Mouse (Mus musculus): ENCODE measurements around the gene Atp2b4. TPM values are rescaled to one million over a fixed set of nuclear protein-coding genes. Genes with fewer than 3 reads are reported as not detected.

Gene Atp2b4
- polyA plus RNA-seq, 1 experiment from 2014 or later: 24.5 TPM

- Histone ChIP-seq H3K4me1 (replicated peaks) (peaks cover 49% of the 10 kb centered on the region), H3K4me3 (no peak overlapping the region), H3K9me3 (replicated peaks) (no peaks in the 10 kb centered on the region), H3K27ac (ENCODE audit: poor library complexity, severe bottlenecking) (peak overlapping the region; percentile 48; the same call in 1 of the 2 replicates), H3K9ac (no peak overlapping the region), H3K27me3 (replicated peaks) (no peaks in the 10 kb centered on the region), H3K36me3 (peaks cover 3% of the 10 kb centered on the region; the same call in 1 of the 2 replicates), H3K4me2 (no peak overlapping the region; the same call in 1 of the 2 replicates)
- ATAC-seq (ENCODE audit: insufficient number of reproducible peaks, low FRiP score): peak; percentile 66; the same call in 1 of the 2 replicates
- WGBS: 36% methylated on average over 9 of the region's 9 CpGs
Measured at GRCm38 (mm10) chr1:133745078-133745495, 55.8 kb downstream of the Atp2b4 start.

GRCm38 (mm10) chr1:133744609-133745008 lies 56.2 kb downstream of the Atp2b4 start:
- no peak for ATAC-seq (ENCODE audit: insufficient number of reproducible peaks, low FRiP score)
- Histone ChIP-seq H3K4me2 (no peak overlapping the region; the same call in 1 of the 2 replicates), H3K36me3 (peaks cover 8% of the 10 kb centered on the region), H3K27me3 (replicated peaks) (no peaks in the 10 kb centered on the region), H3K4me1 (replicated peaks) (peaks cover 46% of the 10 kb centered on the region), H3K9ac (no peak overlapping the region; the same call in 1 of the 2 replicates), H3K9me3 (replicated peaks) (no peaks in the 10 kb centered on the region), H3K4me3 (no peak overlapping the region), H3K27ac (ENCODE audit: poor library complexity, severe bottlenecking) (peak overlapping the region; percentile 48; the same call in 1 of the 2 replicates)
- WGBS: 71% methylated on average over 4 of the region's 4 CpGs

DNA sequence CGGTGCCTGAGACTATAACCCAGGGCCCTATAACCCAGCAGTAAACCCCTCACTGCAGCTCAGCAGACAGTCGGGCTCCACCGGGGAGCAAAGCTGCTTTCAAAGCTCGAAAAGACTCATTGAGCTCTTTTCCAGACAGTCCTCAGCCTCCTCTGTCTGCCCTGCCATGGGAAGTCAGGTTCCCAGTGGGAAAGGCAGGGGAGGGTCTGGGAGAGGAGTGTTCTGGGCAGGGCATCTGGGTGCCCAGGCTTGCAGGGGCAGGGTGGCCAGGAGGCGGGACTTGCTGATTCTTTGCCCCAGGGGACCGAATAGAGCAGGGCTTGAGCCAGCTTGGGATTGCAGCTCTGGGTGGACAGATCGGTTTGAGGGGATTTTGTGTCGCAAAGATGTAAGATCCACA lies 58.3 kb downstream of the Atp2b4 start:
- Histone ChIP-seq H3K27ac (ENCODE audit: poor library complexity, severe bottlenecking) (no peak overlapping the region), H3K9ac (peak overlapping the region; percentile 0; the same call in 1 of the 2 replicates)

GRCm38 (mm10) chr1:133741881-133742434 lies 58.9 kb downstream of the Atp2b4 start:
- no peak overlapping the region for H3K4me3 ChIP-seq
- H3K27me3 ChIP-seq (replicated peaks): no peaks in the 10 kb centered on the region
- H3K4me1 ChIP-seq (replicated peaks): peaks cover 44% of the 10 kb centered on the region
- 54% methylated on average over 11 of the region's 11 CpGs for WGBS
- peaks cover 34% of the 10 kb centered on the region for H3K36me3 ChIP-seq
- no peak overlapping the region for H3K27ac ChIP-seq (ENCODE audit: poor library complexity, severe bottlenecking)
- H3K9me3 ChIP-seq (replicated peaks): no peaks in the 10 kb centered on the region
- no peak for ATAC-seq (ENCODE audit: insufficient number of reproducible peaks, low FRiP score)
- H3K9ac ChIP-seq: no peak overlapping the region; the same call in 1 of the 2 replicates
- no peak overlapping the region for H3K4me2 ChIP-seq

More for the DNA sequence above, 58.3 kb downstream of the Atp2b4 start:
- WGBS: 52% methylated on average over 8 of the region's 8 CpGs
- ATAC-seq (ENCODE audit: insufficient number of reproducible peaks, low FRiP score): no peak
- Histone ChIP-seq H3K4me2 (no peak overlapping the region), H3K9me3 (replicated peaks) (no peaks in the 10 kb centered on the region), H3K4me3 (no peak overlapping the region), H3K27me3 (replicated peaks) (no peaks in the 10 kb centered on the region), H3K4me1 (replicated peaks) (peaks cover 44% of the 10 kb centered on the region), H3K36me3 (peaks cover 28% of the 10 kb centered on the region)

GRCm38 (mm10) chr1:133741171-133741570 lies 59.7 kb downstream of the Atp2b4 start:
- H3K9me3 ChIP-seq (replicated peaks): no peaks in the 10 kb centered on the region
- no peak overlapping the region for H3K4me3 ChIP-seq
- WGBS: 89% methylated on average over 6 of the region's 6 CpGs
- ATAC-seq (ENCODE audit: insufficient number of reproducible peaks, low FRiP score): no peak
- no peak overlapping the region for H3K9ac ChIP-seq
- H3K4me1 ChIP-seq (replicated peaks): peaks cover 49% of the 10 kb centered on the region
- peaks cover 38% of the 10 kb centered on the region for H3K36me3 ChIP-seq
- no peak overlapping the region for H3K4me2 ChIP-seq
- H3K27me3 ChIP-seq (replicated peaks): no peaks in the 10 kb centered on the region
- H3K27ac ChIP-seq (ENCODE audit: poor library complexity, severe bottlenecking): no peak overlapping the region

DNA sequence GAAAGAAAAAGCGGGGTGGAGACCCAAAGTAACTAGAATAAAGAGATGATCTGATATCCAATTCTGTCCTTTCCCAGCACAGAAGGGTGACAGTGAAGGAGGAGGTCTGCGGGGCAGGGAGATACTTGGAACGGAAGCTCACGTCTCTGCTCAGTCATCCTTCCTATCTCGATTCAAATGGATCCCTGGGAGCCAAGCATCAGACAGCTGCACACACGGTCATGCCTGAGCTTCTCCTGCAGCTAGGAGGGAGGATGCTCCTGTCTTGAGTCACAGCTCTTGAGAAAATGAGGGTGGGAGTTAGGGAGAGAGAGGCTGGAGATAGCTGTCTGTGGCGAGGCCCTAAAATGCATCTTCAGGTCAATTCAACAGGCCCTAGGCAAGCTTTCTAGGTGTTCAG lies 64.2 kb downstream of the Atp2b4 start:
- peaks cover 11% of the 10 kb centered on the region for H3K4me1 ChIP-seq (replicated peaks)
- no peaks in the 10 kb centered on the region for H3K9me3 ChIP-seq (replicated peaks)
- no peak overlapping the region for H3K4me2 ChIP-seq
- no peak for ATAC-seq (ENCODE audit: insufficient number of reproducible peaks, low FRiP score)
- no peaks in the 10 kb centered on the region for H3K27me3 ChIP-seq (replicated peaks)
- H3K4me3 ChIP-seq: no peak overlapping the region
- H3K27ac ChIP-seq (ENCODE audit: poor library complexity, severe bottlenecking): no peak overlapping the region
- no peak overlapping the region for H3K9ac ChIP-seq
- peaks cover 66% of the 10 kb centered on the region for H3K36me3 ChIP-seq
- 60% methylated on average over 7 of the region's 7 CpGs for WGBS

DNA sequence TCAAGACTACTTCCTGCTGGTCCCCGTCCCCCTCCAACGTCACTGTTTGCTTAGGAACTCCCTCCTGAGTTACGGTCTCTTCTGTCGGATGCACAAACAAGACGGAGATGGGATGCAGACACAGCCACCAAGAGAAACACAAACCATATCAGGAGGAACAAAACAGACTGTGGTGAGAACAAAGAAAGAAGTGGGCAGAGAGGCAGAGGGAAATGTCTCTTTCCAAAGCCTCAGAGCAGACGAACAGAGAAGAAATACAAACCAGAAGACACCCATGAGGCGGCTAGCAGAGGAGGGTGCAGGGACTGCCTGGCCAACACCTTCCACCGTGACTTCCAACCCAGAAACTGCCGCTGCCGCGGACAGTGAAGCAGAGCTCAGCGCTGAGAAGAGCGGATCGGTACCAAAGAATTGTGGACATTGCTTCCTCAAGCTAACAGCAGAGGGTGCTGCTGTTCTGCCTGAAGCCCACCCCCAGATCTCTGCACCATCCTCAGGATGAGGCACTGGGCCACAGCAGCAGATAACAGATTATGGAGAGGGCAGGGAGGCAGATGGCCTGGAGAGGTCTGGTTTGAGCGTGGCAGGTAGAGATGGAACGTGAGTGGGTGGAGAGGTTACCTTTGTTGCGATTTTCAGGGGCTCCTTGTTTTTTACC lies 64.7 kb downstream of the Atp2b4 start:
- peak overlapping the region; percentile 55 for H3K4me2 ChIP-seq
- no peaks in the 10 kb centered on the region for H3K9me3 ChIP-seq (replicated peaks)
- peaks cover 9% of the 10 kb centered on the region for H3K4me1 ChIP-seq (replicated peaks)
- 0 out of 2 replicates have a peak overlapping the region, but pooled peaks have one; percentile 52 for H3K9ac ChIP-seq
- H3K4me3 ChIP-seq: peak overlapping the region; percentile 26
- H3K27me3 ChIP-seq (replicated peaks): no peaks in the 10 kb centered on the region
- 21% methylated on average over 17 of the region's 17 CpGs for WGBS
- H3K36me3 ChIP-seq: peaks cover 70% of the 10 kb centered on the region
- peak; percentile 71; the same call in 1 of the 2 replicates for ATAC-seq (ENCODE audit: insufficient number of reproducible peaks, low FRiP score)
- no peak overlapping the region for H3K27ac ChIP-seq (ENCODE audit: poor library complexity, severe bottlenecking)

DNA sequence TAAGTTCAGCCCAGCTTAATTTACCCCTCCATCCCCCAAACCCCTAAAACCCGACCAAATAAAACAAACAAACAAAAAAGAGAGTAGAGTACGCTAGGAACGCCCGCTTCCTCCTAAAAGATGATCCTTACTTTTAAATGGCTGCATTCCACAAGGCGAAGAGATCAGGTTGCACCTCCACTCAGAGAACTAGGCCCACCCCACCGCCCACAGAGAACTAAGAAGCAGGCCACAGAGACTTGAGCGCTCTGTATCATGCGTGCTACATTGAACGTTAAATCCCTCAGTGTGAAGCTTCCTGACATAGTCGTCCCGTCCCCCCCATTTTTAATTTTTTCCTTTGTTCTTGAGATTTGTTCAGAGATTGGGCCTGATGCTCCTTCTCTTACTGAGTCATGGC lies 68.0 kb downstream of the Atp2b4 start:
- Histone ChIP-seq H3K4me1 (replicated peaks) (peaks cover 9% of the 10 kb centered on the region), H3K36me3 (peaks cover 76% of the 10 kb centered on the region), H3K27ac (ENCODE audit: poor library complexity, severe bottlenecking) (no peak overlapping the region), H3K9me3 (replicated peaks) (no peaks in the 10 kb centered on the region), H3K4me2 (no peak overlapping the region), H3K27me3 (replicated peaks) (no peaks in the 10 kb centered on the region), H3K9ac (no peak overlapping the region), H3K4me3 (no peak overlapping the region)
- ATAC-seq (ENCODE audit: insufficient number of reproducible peaks, low FRiP score): no peak
- 66% methylated on average over 11 of the region's 11 CpGs for WGBS

- no peak overlapping the region for H3K9ac ChIP-seq
- peaks cover 74% of the 10 kb centered on the region for H3K36me3 ChIP-seq
- no peaks in the 10 kb centered on the region for H3K4me1 ChIP-seq (replicated peaks)
- no peak overlapping the region for H3K27ac ChIP-seq (ENCODE audit: poor library complexity, severe bottlenecking)
- 71% methylated on average over 7 of the region's 7 CpGs for WGBS
- no peak overlapping the region for H3K4me3 ChIP-seq
- ATAC-seq (ENCODE audit: insufficient number of reproducible peaks, low FRiP score): no peak
- no peaks in the 10 kb centered on the region for H3K27me3 ChIP-seq (replicated peaks)
- H3K4me2 ChIP-seq: no peak overlapping the region
- no peaks in the 10 kb centered on the region for H3K9me3 ChIP-seq (replicated peaks)
Measured at GRCm38 (mm10) chr1:133728339-133728738, 72.5 kb downstream of the Atp2b4 start.

DNA sequence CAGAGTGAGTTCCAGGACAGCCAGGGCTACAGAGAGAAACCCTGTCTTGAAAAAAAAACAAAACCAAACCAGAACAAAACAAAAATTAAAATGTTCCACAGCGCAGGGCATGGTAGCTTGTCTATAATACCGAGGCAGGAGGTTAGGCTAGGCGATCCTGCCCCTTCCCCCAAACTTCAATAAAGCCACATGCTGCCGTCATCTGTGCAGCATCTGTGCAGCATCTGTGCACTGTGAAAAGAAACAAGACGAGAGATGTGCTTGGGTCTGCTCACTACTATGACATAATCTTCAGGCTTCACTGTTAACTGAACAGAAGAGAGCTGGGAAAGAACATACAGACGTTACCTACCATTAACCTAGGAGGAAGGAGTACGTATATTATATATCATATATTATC lies 80.5 kb downstream of the Atp2b4 start:
- Histone ChIP-seq H3K27ac (ENCODE audit: poor library complexity, severe bottlenecking) (no peak overlapping the region), H3K4me2 (no peak overlapping the region), H3K36me3 (peaks cover 57% of the 10 kb centered on the region), H3K9ac (no peak overlapping the region), H3K4me3 (no peak overlapping the region), H3K27me3 (replicated peaks) (no peaks in the 10 kb centered on the region), H3K4me1 (replicated peaks) (no peaks in the 10 kb centered on the region), H3K9me3 (replicated peaks) (no peaks in the 10 kb centered on the region)
- WGBS: 91% methylated on average over 7 of the region's 7 CpGs
- no peak for ATAC-seq (ENCODE audit: insufficient number of reproducible peaks, low FRiP score)

DNA sequence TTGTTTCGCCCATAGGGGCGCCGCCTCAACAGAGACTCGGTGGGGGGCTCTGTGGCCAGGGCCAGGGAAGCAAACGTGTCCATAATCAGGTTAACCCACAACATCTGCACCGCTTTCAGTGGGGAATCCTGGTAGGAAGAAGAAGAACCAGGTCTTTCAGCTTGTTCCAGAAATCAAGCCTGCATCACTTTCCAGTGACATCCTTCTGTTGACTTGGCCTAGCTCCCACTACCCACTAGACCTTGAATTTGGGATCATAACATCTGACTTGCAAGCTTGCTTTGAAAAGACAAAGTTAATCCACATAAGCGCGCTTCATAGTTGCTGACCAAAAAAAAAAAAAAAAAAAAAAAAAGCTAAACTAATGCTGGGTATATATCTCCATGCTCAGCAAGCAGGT lies 82.1 kb downstream of the Atp2b4 start:
- H3K27me3 ChIP-seq (replicated peaks): no peaks in the 10 kb centered on the region
- no peak overlapping the region for H3K27ac ChIP-seq (ENCODE audit: poor library complexity, severe bottlenecking)
- H3K4me1 ChIP-seq (replicated peaks): no peaks in the 10 kb centered on the region
- no peaks in the 10 kb centered on the region for H3K9me3 ChIP-seq (replicated peaks)
- no peak overlapping the region for H3K9ac ChIP-seq
- H3K4me2 ChIP-seq: no peak overlapping the region
- no peak overlapping the region for H3K4me3 ChIP-seq
- WGBS: 88% methylated on average over 8 of the region's 8 CpGs
- peaks cover 67% of the 10 kb centered on the region for H3K36me3 ChIP-seq
- ATAC-seq (ENCODE audit: insufficient number of reproducible peaks, low FRiP score): no peak

All from heart, embryonic 12.5 days (tissue).